Mouse (Mus musculus) liver, embryonic 14.5 days (tissue): ENCODE data around the gene Mipol1. TPM values are rescaled to one million over a fixed set of nuclear protein-coding genes. Genes with fewer than 3 reads are reported as not detected.

Experiments used
- ATAC-seq: fragments of 200-750 bp; cut with Nextera tagmentation; 2 replicates; pipeline ENCODE4 v1.8.0; 2017; ENCODE audit warnings: moderate number of reproducible peaks, mild to moderate bottlenecking, moderate library complexity; ENCODE audit not compliant: insufficient read depth
- DNase-seq, 3 experiments: peaks; one replicate each; pipeline ENCODE4 v3.0.0-alpha.2; 2012 to 2013; ENCODE audit warnings: low read depth in 3 of 3, low spot score in 3 of 3
- H3K27ac ChIP-seq: fragments of 300-500 bp; sonication (generic); 2 replicates; pipeline ENCODE4 v1.5.1; 2014; ENCODE audit warnings: moderate library complexity, mild to moderate bottlenecking, control low read depth, inconsistent platforms
- H3K27me3 ChIP-seq: fragments of 300-500 bp; sonication (generic); 2 replicates; pipeline ENCODE4 v1.6.1; 2014; ENCODE audit warnings: mild to moderate bottlenecking, low read length, moderate library complexity; ENCODE audit not compliant: control insufficient read depth, insufficient read depth
- H3K36me3 ChIP-seq: fragments of 300-500 bp; sonication (generic); replicated peaks from 2 replicates; pipeline ENCODE4 v1.6.1; 2014; ENCODE audit warnings: low read depth; ENCODE audit not compliant: control insufficient read depth, insufficient read depth
- H3K4me1 ChIP-seq, 2 experiments: fragments of 200-500 bp in 1 of 2; fragments of 300-500 bp in 1 of 2; sonication (generic) in 1 of 2; replicated peaks; 2 replicates each; pipeline ENCODE4 v1.6.1; 2012 to 2014; ENCODE audit warnings: antibody characterized with exemption in 1 of 2, inconsistent platforms in 1 of 2, low read length in 1 of 2; ENCODE audit not compliant: control insufficient read depth in 2 of 2, insufficient read depth in 2 of 2
- H3K4me2 ChIP-seq: fragments of 300-500 bp; sonication (generic); 2 replicates; pipeline ENCODE4 v1.6.1; 2014; ENCODE audit warnings: low read depth, mild to moderate bottlenecking, control low read depth, moderate library complexity
- H3K4me3 ChIP-seq, 2 experiments: fragments of 200-500 bp in 1 of 2; fragments of 300-500 bp in 1 of 2; sonication (generic) in 1 of 2; 2 replicates each; pipeline ENCODE4 v1.5.1; 2012 to 2014; ENCODE audit warnings: low read depth in 2 of 2, low read length in 2 of 2, mild to moderate bottlenecking in 2 of 2, control low read depth in 1 of 2, inconsistent platforms in 1 of 2, moderate library complexity in 1 of 2; ENCODE audit not compliant: insufficient read depth in 1 of 2
- H3K9ac ChIP-seq: fragments of 300-500 bp; sonication (generic); replicated peaks from 2 replicates; pipeline ENCODE4 v1.6.1; 2014; ENCODE audit warnings: mild to moderate bottlenecking, control low read depth, moderate library complexity
- H3K9me3 ChIP-seq: fragments of 300-500 bp; sonication (generic); 2 replicates; pipeline ENCODE4 v1.6.1; 2016; ENCODE audit warnings: low read length, mixed read lengths; ENCODE audit not compliant: control insufficient read depth
- CTCF ChIP-seq: IDR thresholded peaks from 2 replicates; pipeline ENCODE4 v1.5.1; 2016; ENCODE audit warnings: antibody characterized with exemption, low read depth, control low read depth
- EP300 ChIP-seq: IDR thresholded peaks from 2 replicates; pipeline ENCODE4 v1.6.1; 2016; ENCODE audit warnings: antibody characterized with exemption, low read depth
- WGBS: fragments of 180-500 bp; shearing (Covaris S2); extraction: QIAGEN DNeasy Blood & Tissue Kit; methylation state at CpG from one replicate; pipeline ENCODE4 v1.1.7; 2014; ENCODE audit not compliant: insufficient replicate concordance; 5-methylcytosine and 5-hydroxymethylcytosine counted together
- polyA plus RNA-seq, 2 experiments: library from polyadenylated mRNA; depleted of rRNA in 1 of 2; stranded (reverse) in 1 of 2; unstranded in 1 of 2; fragments of >200 nt; fragmentation: Nextera tagmentation in 1 of 2; extraction: Ambion mirVana in 1 of 2; gene quantifications; 2 replicates each; pipeline versions ENCODE4 v1.2.1 to v1.2.3; 2012 to 2014

Gene Mipol1
- polyA plus RNA-seq, 2 experiments: 1.7 to 3.5 TPM

GRCm38 (mm10) chr12:57457339-57457738, 227.1 kb downstream of the Mipol1 start:
- Histone ChIP-seq H3K27ac (no peak overlapping the region), H3K9ac (no peak overlapping the region), H3K27me3 (no peaks in the 10 kb centered on the region), H3K4me3 (no peak overlapping the region), H3K36me3 (no peaks in the 10 kb centered on the region), H3K4me1 (no peaks in the 10 kb centered on the region), H3K9me3 (no peaks in the 10 kb centered on the region), H3K4me2 (no peak overlapping the region)
- 55% methylated on average over 4 of the region's 4 CpGs for WGBS
- TF ChIP-seq EP300 (no peak), CTCF (no peak)
- ATAC-seq (no peak), DNase-seq (no peak)

- Histone ChIP-seq H3K4me1 (no peaks in the 10 kb centered on the region), H3K27me3 (no peaks in the 10 kb centered on the region), H3K36me3 (no peaks in the 10 kb centered on the region), H3K9me3 (no peaks in the 10 kb centered on the region), H3K27ac (no peak overlapping the region), H3K4me2 (no peak overlapping the region), H3K9ac (no peak overlapping the region), H3K4me3 (no peak overlapping the region)
- TF ChIP-seq CTCF: no peak
- no peak for TF ChIP-seq EP300
- ATAC-seq: no peak
- no peak for DNase-seq
- WGBS: 65% methylated on average over 12 of the region's 12 CpGs
Observed at GRCm38 (mm10) chr12:57464520-57465334, 234.5 kb downstream of the Mipol1 start.

GRCm38 (mm10) chr12:57471786-57472185, 241.6 kb downstream of the Mipol1 start:
- H3K9me3 ChIP-seq: no peaks in the 10 kb centered on the region
- H3K27me3 ChIP-seq: no peaks in the 10 kb centered on the region
- H3K4me1 ChIP-seq: no peaks in the 10 kb centered on the region
- DNase-seq (no peak), ATAC-seq (no peak)
- no peak overlapping the region for H3K9ac ChIP-seq
- WGBS: 74% methylated on average over 8 of the region's 8 CpGs
- H3K4me3 ChIP-seq: no peak overlapping the region
- H3K4me2 ChIP-seq: no peak overlapping the region
- H3K36me3 ChIP-seq: no peaks in the 10 kb centered on the region
- TF ChIP-seq EP300 (no peak), CTCF (no peak)
- no peak overlapping the region for H3K27ac ChIP-seq

DNA sequence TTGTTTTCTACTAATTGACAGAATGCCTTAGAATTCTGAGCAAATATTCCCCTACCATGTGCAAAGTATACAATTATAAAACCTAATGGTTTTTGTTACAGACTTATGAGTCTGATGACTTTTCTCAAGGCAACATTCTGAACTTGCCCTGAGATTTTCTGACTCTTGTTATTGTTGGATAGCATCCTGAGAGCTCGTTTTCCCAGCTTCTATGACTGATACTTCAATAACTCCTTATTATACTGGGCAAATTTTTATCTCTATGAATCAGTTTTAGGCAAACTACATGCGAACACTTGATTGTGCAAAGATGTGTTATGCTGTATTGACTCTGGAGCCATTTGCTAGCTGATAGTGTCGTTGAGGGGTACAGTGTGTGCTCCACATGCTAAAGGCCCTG, 246.6 kb downstream of the Mipol1 start:
- no peak overlapping the region for H3K9ac ChIP-seq
- no peaks in the 10 kb centered on the region for H3K27me3 ChIP-seq
- H3K4me2 ChIP-seq: no peak overlapping the region
- H3K36me3 ChIP-seq: no peaks in the 10 kb centered on the region
- TF ChIP-seq EP300: no peak
- no peak for TF ChIP-seq CTCF
- no peaks in the 10 kb centered on the region for H3K4me1 ChIP-seq
- no peak for ATAC-seq
- H3K27ac ChIP-seq: no peak overlapping the region
- H3K4me3 ChIP-seq: no peak overlapping the region
- WGBS: 53% methylated on average over 3 of the region's 3 CpGs
- H3K9me3 ChIP-seq: no peaks in the 10 kb centered on the region
- no peak for DNase-seq

- Histone ChIP-seq H3K9me3 (no peaks in the 10 kb centered on the region), H3K4me2 (no peak overlapping the region), H3K4me1 (no peaks in the 10 kb centered on the region), H3K27ac (no peak overlapping the region), H3K36me3 (no peaks in the 10 kb centered on the region), H3K9ac (no peak overlapping the region), H3K4me3 (no peak overlapping the region), H3K27me3 (no peaks in the 10 kb centered on the region)
- ATAC-seq (no peak), DNase-seq (no peak)
- 60% methylated on average over 2 of the region's 2 CpGs for WGBS
- TF ChIP-seq CTCF: no peak
- no peak for TF ChIP-seq EP300
Observed at GRCm38 (mm10) chr12:57481823-57482222, 251.6 kb downstream of the Mipol1 start.
